Mouse (Mus musculus) cerebellum, postnatal 10 days (tissue): Measurements from ENCODE around the gene Slc22a18.

Experiments
- DNase-seq, 2 experiments: peaks; one replicate each; pipeline ENCODE4 v3.0.0; 2021; ENCODE audit warnings: mixed read lengths in 2 of 2

Slc22a18 gene

GRCm38 (mm10) chr7:143463865-143464415, 9.6 kb upstream of the Slc22a18 start:
- peak; percentile 94 to 95 for DNase-seq

GRCm38 (mm10) chr7:143464811-143465560, 8.6 kb upstream of the Slc22a18 start:
- peak; percentile 60 to 64 for DNase-seq

GRCm38 (mm10) chr7:143466099-143466677, 7.3 kb upstream of the Slc22a18 start:
- peak; percentile 93 to 96 for DNase-seq

- peak in 1 of 2 experiments; percentile 29 for DNase-seq
These were observed 5.8 kb upstream of the Slc22a18 start for GRCm38 (mm10) chr7:143467714-143468113.

GRCm38 (mm10) chr7:143469946-143470345, 3.6 kb upstream of the Slc22a18 start:
- DNase-seq, result peak; percentile 91 to 92

DNA sequence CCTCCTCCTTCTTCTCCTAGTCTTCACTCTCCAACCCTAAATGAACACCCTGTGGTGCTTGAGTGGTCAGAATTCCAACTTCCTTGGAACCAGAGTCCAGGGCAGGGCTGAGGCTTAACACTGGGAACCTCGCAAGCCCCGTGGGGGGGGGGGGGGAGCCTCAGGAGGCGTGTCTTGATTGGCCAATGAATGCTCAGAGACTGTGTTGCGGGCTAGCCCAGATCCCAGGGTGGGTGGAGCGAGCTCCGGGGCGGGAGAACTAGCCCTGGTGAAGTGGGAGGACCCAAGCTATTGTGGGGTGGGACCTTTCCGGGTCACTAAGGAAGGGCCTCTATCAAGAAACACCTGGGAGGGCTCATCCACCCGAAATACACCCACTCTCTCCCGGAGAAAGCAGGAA, 1.3 kb downstream of the Slc22a18 start:
- no peak for DNase-seq

DNA sequence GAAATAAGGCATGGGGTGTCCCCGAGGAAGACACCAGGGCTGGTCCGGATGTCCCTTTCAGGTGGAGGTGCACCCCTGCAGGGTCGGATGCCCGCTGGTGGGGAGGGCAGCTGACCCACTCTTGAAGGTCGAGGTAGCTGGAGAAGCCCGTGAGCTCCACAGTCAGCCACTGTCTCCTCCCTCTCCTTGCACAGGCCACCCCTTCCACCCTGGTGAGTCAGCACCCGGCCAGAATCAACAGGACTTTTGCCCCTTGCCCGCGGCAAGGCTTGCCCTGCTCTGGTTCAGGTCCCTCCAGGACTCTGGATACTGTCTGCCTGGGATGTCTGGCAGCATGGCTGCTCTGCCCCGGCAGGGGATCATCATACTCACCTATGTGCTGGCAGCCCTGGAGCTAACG, 2.3 kb downstream of the Slc22a18 start:
- DNase-seq, result no peak

DNA sequence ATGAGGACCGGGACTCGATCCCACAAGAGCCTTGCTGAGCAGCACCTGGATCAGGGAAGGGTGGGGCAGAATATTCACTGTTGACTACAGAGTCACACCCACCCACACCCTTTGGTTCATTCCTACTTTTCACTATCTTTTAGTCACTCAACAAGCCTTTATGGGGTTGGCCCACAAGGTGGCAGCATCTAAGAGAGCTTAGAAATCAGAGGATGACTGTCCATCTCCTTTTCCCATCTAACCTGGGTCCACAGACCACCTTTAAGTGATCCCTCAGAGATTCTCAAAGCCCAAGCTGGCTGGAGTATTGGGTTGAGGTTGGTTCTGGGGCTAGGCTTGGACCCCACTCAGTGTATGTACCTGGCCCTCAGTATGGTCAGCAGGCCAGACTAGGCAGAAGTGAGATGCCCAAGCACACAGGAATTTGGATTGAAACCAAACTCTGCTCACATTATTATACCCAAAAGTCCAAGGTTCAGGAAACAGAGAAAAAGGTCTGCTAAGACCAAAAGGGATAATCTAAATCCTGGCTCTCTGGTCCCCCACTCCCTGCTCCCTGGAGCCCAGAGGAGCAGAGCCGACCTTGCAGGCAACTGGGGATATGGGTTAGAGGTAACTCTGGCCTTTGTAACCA, 3.3 kb downstream of the Slc22a18 start:
- DNase-seq, result no peak

DNA sequence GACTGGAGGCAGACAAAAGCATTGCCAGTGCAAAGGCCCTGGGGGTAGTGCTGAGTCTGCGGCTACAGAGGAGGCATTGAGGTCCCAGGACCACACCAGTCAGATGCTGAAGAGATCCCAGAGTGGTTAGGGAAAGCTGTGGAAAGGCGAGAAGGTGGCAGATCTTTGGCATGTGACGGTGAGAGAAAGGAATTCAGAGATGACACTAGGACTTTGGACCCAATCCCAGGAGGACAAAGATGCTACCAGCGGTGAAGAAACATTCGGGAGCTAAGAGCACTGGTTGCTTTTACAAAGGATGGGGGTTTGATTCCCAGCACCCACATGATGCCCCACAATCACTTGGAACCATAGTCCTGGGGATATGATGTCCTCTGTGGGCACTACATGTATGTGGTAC, 4.3 kb downstream of the Slc22a18 start:
- DNase-seq, result no peak

- peak; percentile 74 to 79 for DNase-seq
These were observed 7.0 kb downstream of the Slc22a18 start for GRCm38 (mm10) chr7:143480498-143480897.

GRCm38 (mm10) chr7:143481806-143482387, 8.4 kb downstream of the Slc22a18 start:
- no peak for DNase-seq

GRCm38 (mm10) chr7:143482541-143482940, 9.0 kb downstream of the Slc22a18 start:
- DNase-seq, result no peak

GRCm38 (mm10) chr7:143489735-143490134, 16.2 kb downstream of the Slc22a18 start:
- DNase-seq, result no peak

DNA sequence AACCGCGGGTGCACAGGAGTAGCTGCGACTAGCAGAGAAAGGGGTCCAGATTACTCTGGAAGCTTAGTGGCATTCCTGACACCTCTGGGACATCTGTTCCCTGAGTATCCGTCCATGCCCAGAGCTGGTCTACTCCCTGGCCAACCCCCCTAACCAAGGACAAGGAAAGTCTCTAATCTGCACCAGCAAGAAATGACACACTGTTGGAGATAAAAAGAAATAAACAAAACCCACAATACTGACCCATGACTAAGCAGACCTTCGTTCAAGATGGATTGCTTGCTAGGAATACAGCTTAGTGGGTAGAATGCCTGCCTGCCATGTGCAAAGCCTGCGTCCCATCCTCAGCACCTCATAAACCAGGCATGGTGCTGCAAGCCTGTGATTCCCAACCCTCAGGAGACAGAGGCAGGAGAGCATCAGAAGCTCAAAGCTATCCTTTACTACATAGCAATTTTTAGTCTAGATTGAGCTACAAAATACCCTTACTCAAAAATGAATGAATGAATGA, 20.1 kb downstream of the Slc22a18 start:
- DNase-seq, result no peak

GRCm38 (mm10) chr7:143495104-143495961, 21.8 kb downstream of the Slc22a18 start:
- DNase-seq, result no peak

- DNase-seq, result no peak
These were observed 25.0 kb downstream of the Slc22a18 start for GRCm38 (mm10) chr7:143498584-143498983.

GRCm38 (mm10) chr7:143500912-143501311, 27.4 kb downstream of the Slc22a18 start:
- DNase-seq, result no peak

GRCm38 (mm10) chr7:143501643-143502417, 28.3 kb downstream of the Slc22a18 start:
- DNase-seq, result peak; percentile 65 to 67

- DNase-seq, result peak in 1 of 2 experiments; percentile 30
These were observed 29.1 kb downstream of the Slc22a18 start, which contains the start of gene Phlda2 for GRCm38 (mm10) chr7:143502418-143503200. TSS of gene Phlda2 (minus strand) at chr7:143503150.

GRCm38 (mm10) chr7:143503926-143504325, 30.4 kb downstream of the Slc22a18 start:
- no peak for DNase-seq
